Comparison of ENCODE assay signal across 18 mouse cellular contexts in genomic region chr7:45002440-45002839, GRCm38 (mm10). TPM values are rescaled to one million over a fixed set of nuclear protein-coding genes. Genes with fewer than 3 reads are reported as not detected.
DNase-seq lines count a peak whose midpoint lies in the region; TF ChIP-seq lines count a peak whose summit lies in the region.
"Had no signal": no experiment of that assay in that cellular context is flagged by ENCODE, and none has a peak within 500 bp of the region (broad histone marks: within the 10 kb centered on the region; RNA-seq: fewer than 3 reads in every experiment).

No protein-coding gene starts in this region.

- H3ac ChIP-seq in C2C12 (ENCODE audit: control insufficient read depth, insufficient read length, low read depth), result no peak overlapping the region

- H3K27me3 ChIP-seq in cerebellum, adult 2 months (ENCODE audit: control insufficient read depth, insufficient read depth, low read length), result no peaks in the 10 kb centered on the region
- no peaks in the 10 kb centered on the region for H3K27me3 ChIP-seq in C2C12 (ENCODE audit: control insufficient read depth, insufficient read depth, insufficient read length)
- H3K27me3 ChIP-seq: embryonic facial prominence, embryonic 13.5 days had no signal

- WGBS in cerebellum, adult 2 months, result 14% methylated on average over 7 of the region's 7 CpGs

- DNase-seq in cerebellum, adult 2 months, result peak in 1 of 2 experiments; percentile 70
- no peak for DNase-seq in cerebellum, adult 11 months
- DNase-seq in layer of hippocampus, adult 2 months (ENCODE audit: low spot score in 2 of 2), result no peak
- DNase-seq in layer of hippocampus, adult 18-20 months (ENCODE audit: low spot score in 2 of 2), result no peak
- DNase-seq in adrenal gland, postnatal 36 days, result peak; percentile 73 to 76
- no peak for DNase-seq in urinary bladder, postnatal 25 days (ENCODE audit: low spot score)
- no peak for DNase-seq in layer of hippocampus, adult 9-10 months (ENCODE audit: low spot score)
- DNase-seq: gastrocnemius, postnatal 36 days; kidney, adult 18-20 months; kidney, postnatal 10 days; liver, postnatal 0 days; lung, postnatal 10 days; retina, postnatal 1 day; thymus, postnatal 36 days had no signal

- peaks cover 13% of the 10 kb centered on the region for H3K79me3 ChIP-seq in C2C12 (ENCODE audit: low read depth)

- TF ChIP-seq POLR2A in cerebellum, adult 2 months (IDR thresholded peaks at IDR 0.05; ENCODE audit: borderline replicate concordance, insufficient read depth, low read length), result no peak

- H3K79me2 ChIP-seq in C2C12 (ENCODE audit: control insufficient read depth, insufficient read depth), result peaks cover 42% of the 10 kb centered on the region

- peaks cover 12% of the 10 kb centered on the region for H3K4me1 ChIP-seq in cerebellum, adult 2 months (ENCODE audit: control insufficient read depth, insufficient read depth, low read length)

- no peak for TF ChIP-seq CTCF in cerebellum, adult 2 months (IDR thresholded peaks at IDR 0.05; ENCODE audit: borderline replicate concordance, insufficient read depth, low read depth, low read length)
- TF ChIP-seq CTCF in layer of hippocampus, adult 2 months (conservative IDR thresholded peaks at IDR 0.05), result no peak
- TF ChIP-seq CTCF in C2C12 (IDR thresholded peaks at IDR 0.05; ENCODE audit: control insufficient read depth, insufficient read depth, insufficient read length), result no peak

- no peak overlapping the region for H3K4me3 ChIP-seq in cerebellum, adult 2 months (replicated peaks; ENCODE audit: insufficient read depth, low read depth, low read length)
- no peak overlapping the region for H3K4me3 ChIP-seq in layer of hippocampus, adult 2 months
- no peak overlapping the region for H3K4me3 ChIP-seq in C2C12 (ENCODE audit: insufficient read depth, poor library complexity, severe bottlenecking)
- H3K4me3 ChIP-seq: embryonic facial prominence, embryonic 13.5 days had no signal

- peaks cover 41% of the 10 kb centered on the region for H3K36me3 ChIP-seq in C2C12 (ENCODE audit: control insufficient read depth, insufficient read depth)

- H3K27ac ChIP-seq in cerebellum, adult 2 months (ENCODE audit: insufficient read depth, low read length), result peak overlapping the region; percentile 3; the same call in 1 of the 2 replicates
- peak overlapping the region; percentile 23; the same call in 1 of the 2 replicates for H3K27ac ChIP-seq in layer of hippocampus, adult 2 months
- H3K27ac ChIP-seq: embryonic facial prominence, embryonic 13.5 days; hindbrain, embryonic 10.5 days; limb, embryonic 10.5 days had no signal

TF ChIP-seq in C2C12, 6 proteins besides CTCF, POLR2A, EP300 and RAD21:
- TF ChIP-seq MYOG (IDR thresholded peaks at IDR 0.05; ENCODE audit: control insufficient read depth, extremely low read depth, insufficient read length) (no peak), FOSL1 (IDR thresholded peaks at IDR 0.05; ENCODE audit: insufficient read depth, low read length, poor library complexity, severe bottlenecking) (peak; percentile 5), USF1 (IDR thresholded peaks at IDR 0.05; ENCODE audit: low read depth) (no peak), MAX (IDR thresholded peaks at IDR 0.05) (no peak), MYOD1 (IDR thresholded peaks at IDR 0.05; ENCODE audit: control insufficient read depth, insufficient read length, low read depth) (peak; percentile 52), CEBPB (IDR thresholded peaks at IDR 0.05; ENCODE audit: low read depth) (no peak)

RNA-seq across cellular contexts. Expression of gene Bcl2l12, which starts 3.9 kb away (rescaled TPM):
- 6.0 and 6.4 TPM in 2 replicates for polyA plus RNA-seq in cerebellum, adult 2 months (2012; rRNA removed)
- 1 to 10 TPM; 2.5 to 3.7 TPM for total RNA-seq in layer of hippocampus, adult 2 months (2021)
- total RNA-seq in layer of hippocampus, adult 18-20 months (2021), result 1 to 10 TPM; 3.1 TPM
- 18.1 TPM for polyA plus RNA-seq in C2C12 (2012; fragmentation: generic; extraction: Trizol)
- total RNA-seq in adrenal gland, postnatal 36 days (2021), result 10 to 100 TPM; 16.5 to 17.4 TPM

RNA-seq across cellular contexts. Expression of gene Irf3, which starts 5.0 kb away (rescaled TPM):
- polyA plus RNA-seq in cerebellum, adult 2 months (2012; rRNA removed), result 126 and 130 TPM in 2 replicates
- 10 to 100 TPM; 38.4 to 42.7 TPM for total RNA-seq in layer of hippocampus, adult 2 months (2021)
- total RNA-seq in layer of hippocampus, adult 18-20 months (2021), result 10 to 100 TPM; 41.5 to 43.7 TPM
- polyA plus RNA-seq in C2C12 (2012; fragmentation: generic; extraction: Trizol), result 43.7 TPM
- total RNA-seq in adrenal gland, postnatal 36 days (2021), result 100 to 1,000 TPM in 1 of 2 experiments, 10 to 100 TPM in 1; 90.4 to 123 TPM

RNA-seq across cellular contexts. Expression of gene Scaf1, which starts 13.7 kb away (rescaled TPM):
- 115 and 120 TPM in 2 replicates for polyA plus RNA-seq in cerebellum, adult 2 months (2012; rRNA removed)
- total RNA-seq in layer of hippocampus, adult 2 months (2021), result 100 to 1,000 TPM; 166 to 168 TPM
- total RNA-seq in layer of hippocampus, adult 18-20 months (2021), result 100 to 1,000 TPM; 159 to 168 TPM
- 58.4 TPM for polyA plus RNA-seq in C2C12 (2012; fragmentation: generic; extraction: Trizol)
- 10 to 100 TPM; 76.9 to 82.6 TPM for total RNA-seq in adrenal gland, postnatal 36 days (2021)

RNA-seq across cellular contexts. Expression of gene Rras, which starts 15.3 kb away (rescaled TPM):
- 29.7 and 29.9 TPM in 2 replicates for polyA plus RNA-seq in cerebellum, adult 2 months (2012; rRNA removed)
- total RNA-seq in layer of hippocampus, adult 2 months (2021), result 10 to 100 TPM; 12.4 to 13.1 TPM
- total RNA-seq in layer of hippocampus, adult 18-20 months (2021), result 10 to 100 TPM; 11.6 to 12.9 TPM
- 56.8 TPM for polyA plus RNA-seq in C2C12 (2012; fragmentation: generic; extraction: Trizol)
- 100 to 1,000 TPM in 1 of 2 experiments, 10 to 100 TPM in 1; 98.9 to 101 TPM for total RNA-seq in adrenal gland, postnatal 36 days (2021)

RNA-seq across cellular contexts. Expression of gene Prmt1, which starts 16.1 kb away (rescaled TPM):
- polyA plus RNA-seq in cerebellum, adult 2 months (2012; rRNA removed), result 225 and 227 TPM in 2 replicates
- total RNA-seq in layer of hippocampus, adult 2 months (2021), result 100 to 1,000 TPM; 165 to 171 TPM
- 100 to 1,000 TPM; 172 to 183 TPM for total RNA-seq in layer of hippocampus, adult 18-20 months (2021)
- polyA plus RNA-seq in C2C12 (2012; fragmentation: generic; extraction: Trizol), result 978 TPM
- 100 to 1,000 TPM; 236 to 262 TPM for total RNA-seq in adrenal gland, postnatal 36 days (2021)

Comparison
In these comparisons a context has a peak if more than half of its experiments do, and no peak if none do; other contexts are left out.
1. DNase-seq: peak in adrenal gland, postnatal 36 days (2 of 2); none in cerebellum, adult 11 months (single experiment), layer of hippocampus, adult 2 months (0 of 2), layer of hippocampus, adult 18-20 months (0 of 2), urinary bladder, postnatal 25 days (single experiment) and layer of hippocampus, adult 9-10 months (single experiment).